Mouse (Mus musculus) limb, embryonic 15.5 days (tissue): ENCODE data around the gene Gemin5. TPM values are rescaled to one million over a fixed set of nuclear protein-coding genes. Genes with fewer than 3 reads are reported as not detected.

Experiments used
- ATAC-seq: fragments of 200-750 bp; cut with Nextera tagmentation; 2 replicates; pipeline ENCODE4 v1.8.0; 2017; ENCODE audit warnings: low read depth, moderate TSS enrichment; ENCODE audit not compliant: insufficient number of reproducible peaks, low FRiP score, low TSS enrichment
- H3K27ac ChIP-seq: fragments of 300-500 bp; sonication (generic); 2 replicates; pipeline ENCODE4 v1.5.1; 2015; ENCODE audit warnings: moderate library complexity, mild to moderate bottlenecking, inconsistent platforms
- H3K27me3 ChIP-seq: fragments of 300-500 bp; sonication (generic); 2 replicates; pipeline ENCODE4 v1.6.1; 2015; ENCODE audit warnings: inconsistent platforms
- H3K36me3 ChIP-seq: fragments of 300-500 bp; sonication (generic); 2 replicates; pipeline ENCODE4 v1.6.1; 2015; ENCODE audit warnings: inconsistent platforms
- H3K4me1 ChIP-seq: fragments of 300-500 bp; sonication (generic); 2 replicates; pipeline ENCODE4 v1.6.1; 2015; ENCODE audit warnings: inconsistent platforms
- H3K4me2 ChIP-seq: fragments of 300-500 bp; sonication (generic); 2 replicates; pipeline ENCODE4 v1.6.1; 2015; ENCODE audit warnings: mild to moderate bottlenecking, inconsistent platforms
- H3K4me3 ChIP-seq: fragments of 300-500 bp; sonication (generic); 2 replicates; pipeline ENCODE4 v1.5.1; 2015; ENCODE audit warnings: mild to moderate bottlenecking, inconsistent platforms
- H3K9ac ChIP-seq: fragments of 300-500 bp; sonication (generic); 2 replicates; pipeline ENCODE4 v1.6.1; 2015; ENCODE audit warnings: inconsistent platforms
- H3K9me3 ChIP-seq: fragments of 300-500 bp; sonication (generic); 2 replicates; pipeline ENCODE4 v1.6.1; 2016; ENCODE audit warnings: inconsistent platforms
- WGBS: fragments of 180-500 bp; shearing (Covaris S2); methylation state at CpG from one replicate; pipeline ENCODE4 v1.1.7; 2015; 5-methylcytosine and 5-hydroxymethylcytosine counted together
- polyA plus RNA-seq: library from polyadenylated mRNA; unstranded; fragments of >200 nt; fragmentation: Nextera tagmentation; extraction: Ambion mirVana; gene quantifications from 2 replicates; pipeline ENCODE4 v1.2.1, GENCODE M21; 2015

Gene Gemin5
- polyA plus RNA-seq, 1 experiment from 2014 or later, result 14.7 TPM

- H3K27me3 ChIP-seq, result no peaks in the 10 kb centered on the region
- H3K4me1 ChIP-seq, result peaks cover 21% of the 10 kb centered on the region
- no peak within 1 kb of the TSS for H3K9ac ChIP-seq
- H3K9me3 ChIP-seq, result no peaks in the 10 kb centered on the region
- 14% methylated on average over 12 of the region's 12 CpGs for WGBS
- peak within 1 kb of the TSS; percentile 17; the same call in 1 of the 2 replicates for H3K4me2 ChIP-seq
- 0 out of 2 replicates have a peak within 1 kb of the TSS, but pooled peaks have one; percentile 8 for H3K4me3 ChIP-seq
- H3K36me3 ChIP-seq, result no peaks in the 10 kb centered on the region
- no peak for ATAC-seq
- H3K27ac ChIP-seq, result no peak within 1 kb of the TSS
These were observed 75.3 kb downstream of the Gemin5 start, which contains the start of gene Gm12248 for GRCm38 (mm10) chr11:58093021-58093528. Gene Gm12248, minus strand, starts transcription at chr11:58093134.

- Histone ChIP-seq H3K4me2 (peak overlapping the region; percentile 17; the same call in 1 of the 2 replicates), H3K4me1 (peaks cover 16% of the 10 kb centered on the region), H3K27ac (no peak overlapping the region), H3K4me3 (0 out of 2 replicates have a peak overlapping the region, but pooled peaks have one; percentile 8), H3K9me3 (no peaks in the 10 kb centered on the region), H3K36me3 (no peaks in the 10 kb centered on the region), H3K27me3 (no peaks in the 10 kb centered on the region), H3K9ac (no peak overlapping the region)
- no peak for ATAC-seq
- 53% methylated on average over 4 of the region's 4 CpGs for WGBS
These were observed 75.8 kb downstream of the Gemin5 start for GRCm38 (mm10) chr11:58092541-58092940.

GRCm38 (mm10) chr11:58081716-58082115, 86.6 kb downstream of the Gemin5 start:
- Histone ChIP-seq H3K4me2 (no peak overlapping the region), H3K9ac (no peak overlapping the region), H3K27ac (no peak overlapping the region), H3K27me3 (no peaks in the 10 kb centered on the region), H3K36me3 (no peaks in the 10 kb centered on the region), H3K4me1 (no peaks in the 10 kb centered on the region), H3K4me3 (no peak overlapping the region), H3K9me3 (no peaks in the 10 kb centered on the region)
- no peak for ATAC-seq
- 82% methylated on average over 6 of the region's 6 CpGs for WGBS

GRCm38 (mm10) chr11:58077270-58077669, 91.1 kb downstream of the Gemin5 start:
- ATAC-seq, result no peak
- 79% methylated on average over 4 of the region's 4 CpGs for WGBS

GRCm38 (mm10) chr11:58072978-58073377, 95.4 kb downstream of the Gemin5 start:
- H3K27ac ChIP-seq, result no peak overlapping the region
- ATAC-seq, result no peak
- no peaks in the 10 kb centered on the region for H3K9me3 ChIP-seq
- 77% methylated on average over 3 of the region's 3 CpGs for WGBS
- no peaks in the 10 kb centered on the region for H3K4me1 ChIP-seq
- H3K27me3 ChIP-seq, result no peaks in the 10 kb centered on the region
- no peak overlapping the region for H3K4me3 ChIP-seq
- H3K9ac ChIP-seq, result no peak overlapping the region
- H3K36me3 ChIP-seq, result no peaks in the 10 kb centered on the region
- H3K4me2 ChIP-seq, result no peak overlapping the region

More at GRCm38 (mm10) chr11:58077270-58077669, 91.1 kb downstream of the Gemin5 start:
- H3K27me3 ChIP-seq, result no peaks in the 10 kb centered on the region
- H3K27ac ChIP-seq, result no peak overlapping the region
- H3K4me3 ChIP-seq, result no peak overlapping the region
- no peaks in the 10 kb centered on the region for H3K4me1 ChIP-seq
- H3K9ac ChIP-seq, result no peak overlapping the region
- H3K9me3 ChIP-seq, result no peaks in the 10 kb centered on the region
- no peaks in the 10 kb centered on the region for H3K36me3 ChIP-seq
- no peak overlapping the region for H3K4me2 ChIP-seq

Other genes with a start within 250 kb of the Gemin5 start
- 16.6 and 18.6 TPM in 2 replicates for gene Larp1, start 159.5 kb downstream of the Gemin5 start, polyA plus RNA-seq
- not detected in 2 replicates for gene Gm12248, start 75.4 kb downstream of the Gemin5 start, polyA plus RNA-seq
- 90.9 and 97.2 TPM in 2 replicates for gene Cnot8, start 64.4 kb downstream of the Gemin5 start, polyA plus RNA-seq
- 110 and 111 TPM in 2 replicates for gene Mrpl22, start 3.1 kb upstream of the Gemin5 start, polyA plus RNA-seq
- gene Igtp, start 31.0 kb upstream of the Gemin5 start, polyA plus RNA-seq, result 6.6 and 12.8 TPM in 2 replicates
- 2.6 and 6.1 TPM in 2 replicates for gene Irgm2, start 31.1 kb upstream of the Gemin5 start, polyA plus RNA-seq
- gene 4930438A08Rik, start 106.3 kb upstream of the Gemin5 start, polyA plus RNA-seq, result 2.5 and 2.8 TPM in 2 replicates
- gene Zfp692, start 138.5 kb upstream of the Gemin5 start, polyA plus RNA-seq, result 33.3 and 36.4 TPM in 2 replicates
- gene Zfp672, start 161.8 kb upstream of the Gemin5 start, polyA plus RNA-seq, result 42.3 and 43.2 TPM in 2 replicates
- gene Sh3bp5l, start 162.2 kb upstream of the Gemin5 start, polyA plus RNA-seq, result 36.8 and 39.9 TPM in 2 replicates
- 0.21 TPM in 1 of 2 replicates, not detected in the other for gene Lypd8, start 210.5 kb upstream of the Gemin5 start, polyA plus RNA-seq